Mouse (Mus musculus) c-Kit-positive CD71-negative TER-119-negative erythroid progenitor cells, embryonic 14.5 days (primary cell): Measurements from ENCODE around the gene Ms4a10.

Source experiments
- DNase-seq: peaks from one replicate; pipeline ENCODE4 v3.0.0-alpha.2; 2013; ENCODE audit warnings: low read depth

Gene Ms4a10

GRCm38 (mm10) chr19:10916506-10916905, 58.0 kb downstream of the Ms4a10 start:
- no peak for DNase-seq

- DNase-seq = no peak
Observed at GRCm38 (mm10) chr19:10914870-10915269, 59.6 kb downstream of the Ms4a10 start.

GRCm38 (mm10) chr19:10914291-10914690, 60.2 kb downstream of the Ms4a10 start:
- DNase-seq = no peak
